Mouse (Mus musculus): ENCODE data around the gene 4930467E23Rik.
"Not testable (repeated sequence)": the region's sequence is repeated elsewhere in the genome, so short reads cannot be mapped to it uniquely, and the experiment has no call there.

Gene 4930467E23Rik

DNA sequence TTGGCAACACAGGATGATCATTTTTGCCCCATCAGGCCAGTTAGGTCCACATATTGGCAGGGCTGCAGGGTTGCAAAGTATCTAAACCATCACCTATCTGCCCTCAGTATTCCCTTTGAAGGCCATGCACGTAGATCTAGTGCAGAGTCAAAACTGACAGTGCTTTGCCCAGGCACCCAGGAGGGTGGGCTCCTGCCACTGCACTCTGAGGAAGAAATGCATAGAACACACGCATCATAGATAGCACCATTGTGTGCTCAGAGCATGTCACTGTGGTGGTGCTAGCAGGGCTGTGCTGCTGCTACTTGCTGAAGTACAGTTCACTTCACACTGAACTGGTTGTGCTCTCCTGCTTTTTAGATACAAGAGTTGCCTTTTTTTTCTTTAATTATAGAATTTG, at the start of gene 4930467E23Rik:
Gene 4930467E23Rik (plus strand): TSS at position 301 of the 400 bp plus-strand sequence.
- in situ Hi-C loops (cut with MboI; ENCODE audit: unreplicated experiment in 2 of 2): not testable (repeated sequence)

DNA sequence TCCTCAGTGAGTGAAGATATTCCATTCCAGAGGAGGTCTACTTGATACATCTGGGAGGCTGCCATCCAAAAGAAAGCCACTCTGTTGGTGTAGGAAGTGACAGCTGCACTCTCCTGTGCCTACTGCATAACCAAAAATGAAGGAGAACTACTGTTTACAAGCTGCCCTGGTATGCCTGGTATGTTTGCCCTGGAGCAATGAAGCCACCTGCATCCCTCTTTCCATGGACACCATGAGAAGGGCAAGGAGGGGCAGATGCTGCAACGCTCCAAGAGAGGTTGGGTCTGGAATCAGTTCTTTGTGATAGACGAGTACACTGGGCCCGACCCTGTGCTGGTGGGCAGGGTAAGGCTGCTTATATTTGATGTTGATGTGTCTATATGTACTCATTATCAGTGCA, 47.1 kb upstream of the 4930467E23Rik start:
- in situ Hi-C loops (cut with MboI; ENCODE audit: unreplicated experiment in 2 of 2): not testable (repeated sequence)

DNA sequence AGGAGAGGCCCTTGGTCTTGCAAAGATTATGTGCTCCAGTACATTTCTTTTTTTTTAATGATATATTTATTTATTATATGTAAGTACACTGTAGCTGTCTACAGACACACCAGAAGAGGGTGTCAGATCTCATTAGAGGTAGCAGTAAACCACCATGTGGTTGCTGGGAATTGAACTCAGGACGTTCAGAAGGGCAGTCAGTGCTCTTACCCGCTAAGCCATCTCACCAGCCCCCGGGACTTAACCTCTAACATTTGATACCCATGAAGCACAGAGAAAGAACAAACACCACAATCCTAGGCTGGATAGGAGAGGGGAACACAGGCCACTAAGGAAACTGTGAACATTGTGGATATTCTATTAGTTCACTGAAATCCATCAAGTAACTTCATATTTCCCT, 43.9 kb upstream of the 4930467E23Rik start:
- in situ Hi-C loops (cut with MboI; ENCODE audit: unreplicated experiment in 2 of 2): not testable (repeated sequence)

- in situ Hi-C loops (cut with MboI; ENCODE audit: unreplicated experiment in 2 of 2): not testable (repeated sequence)
These were observed 40.4 kb upstream of the 4930467E23Rik start for GRCm38 (mm10) chr8:19688802-19689525.

GRCm38 (mm10) chr8:19689745-19690144, 39.6 kb upstream of the 4930467E23Rik start:
- in situ Hi-C loops (cut with MboI; ENCODE audit: unreplicated experiment in 2 of 2): not testable (repeated sequence)

- in situ Hi-C loops (cut with MboI; ENCODE audit: unreplicated experiment in 2 of 2): not testable (repeated sequence)
These were observed 38.0 kb upstream of the 4930467E23Rik start for GRCm38 (mm10) chr8:19691421-19691820.

- in situ Hi-C loops (cut with MboI; ENCODE audit: unreplicated experiment in 2 of 2): not testable (repeated sequence)
These were observed 31.8 kb upstream of the 4930467E23Rik start for GRCm38 (mm10) chr8:19697497-19698077.

GRCm38 (mm10) chr8:19698123-19698522, 31.3 kb upstream of the 4930467E23Rik start:
- in situ Hi-C loops (cut with MboI; ENCODE audit: unreplicated experiment in 2 of 2): not testable (repeated sequence)

- in situ Hi-C loops (cut with MboI; ENCODE audit: unreplicated experiment in 2 of 2): not testable (repeated sequence)
These were observed 30.7 kb upstream of the 4930467E23Rik start for GRCm38 (mm10) chr8:19698722-19699121.

- in situ Hi-C loops (cut with MboI; ENCODE audit: unreplicated experiment in 2 of 2): not testable (repeated sequence)
These were observed 28.1 kb upstream of the 4930467E23Rik start for GRCm38 (mm10) chr8:19701326-19701725.

- in situ Hi-C loops (cut with MboI; ENCODE audit: unreplicated experiment in 2 of 2): not testable (repeated sequence)
These were observed 27.1 kb upstream of the 4930467E23Rik start for GRCm38 (mm10) chr8:19702276-19702675.

DNA sequence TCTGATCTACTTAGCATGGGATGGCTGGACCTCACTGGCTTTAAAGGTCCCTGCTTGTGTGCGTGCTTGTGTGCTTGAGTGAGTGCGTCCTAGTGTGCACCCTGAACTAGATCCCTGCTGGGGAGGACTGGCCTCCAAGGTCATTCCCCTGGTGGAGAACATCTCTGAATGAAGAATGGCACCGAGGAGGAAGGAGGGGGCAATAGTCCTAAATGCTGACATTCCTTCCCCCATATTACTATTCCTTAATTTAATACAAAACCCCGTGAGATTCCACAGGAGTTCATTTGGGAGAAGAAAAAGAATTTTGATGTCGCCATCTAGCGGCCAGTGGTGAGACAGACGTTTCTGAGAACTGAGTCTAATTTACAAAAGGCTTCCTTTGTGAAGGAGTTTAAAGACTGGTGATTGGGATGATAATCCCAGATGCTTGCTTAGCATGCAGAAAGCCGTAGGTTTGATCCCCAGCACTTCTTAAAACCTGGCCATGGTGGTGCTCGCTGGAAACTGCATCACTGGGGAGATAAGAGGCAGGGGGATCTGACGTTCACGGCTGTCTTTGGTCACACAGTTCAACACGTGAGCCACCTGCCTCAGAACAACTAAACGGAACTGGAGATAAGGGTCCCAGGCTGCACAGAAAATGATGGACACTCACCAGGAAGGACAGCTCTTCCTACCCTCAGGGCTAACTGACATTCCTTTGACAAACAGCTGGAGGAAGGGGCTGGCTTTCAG, 26.2 kb upstream of the 4930467E23Rik start:
- in situ Hi-C loops (cut with MboI; ENCODE audit: unreplicated experiment in 2 of 2): not testable (repeated sequence)

GRCm38 (mm10) chr8:19703906-19704305, 25.5 kb upstream of the 4930467E23Rik start:
- in situ Hi-C loops (cut with MboI; ENCODE audit: unreplicated experiment in 2 of 2): not testable (repeated sequence)

DNA sequence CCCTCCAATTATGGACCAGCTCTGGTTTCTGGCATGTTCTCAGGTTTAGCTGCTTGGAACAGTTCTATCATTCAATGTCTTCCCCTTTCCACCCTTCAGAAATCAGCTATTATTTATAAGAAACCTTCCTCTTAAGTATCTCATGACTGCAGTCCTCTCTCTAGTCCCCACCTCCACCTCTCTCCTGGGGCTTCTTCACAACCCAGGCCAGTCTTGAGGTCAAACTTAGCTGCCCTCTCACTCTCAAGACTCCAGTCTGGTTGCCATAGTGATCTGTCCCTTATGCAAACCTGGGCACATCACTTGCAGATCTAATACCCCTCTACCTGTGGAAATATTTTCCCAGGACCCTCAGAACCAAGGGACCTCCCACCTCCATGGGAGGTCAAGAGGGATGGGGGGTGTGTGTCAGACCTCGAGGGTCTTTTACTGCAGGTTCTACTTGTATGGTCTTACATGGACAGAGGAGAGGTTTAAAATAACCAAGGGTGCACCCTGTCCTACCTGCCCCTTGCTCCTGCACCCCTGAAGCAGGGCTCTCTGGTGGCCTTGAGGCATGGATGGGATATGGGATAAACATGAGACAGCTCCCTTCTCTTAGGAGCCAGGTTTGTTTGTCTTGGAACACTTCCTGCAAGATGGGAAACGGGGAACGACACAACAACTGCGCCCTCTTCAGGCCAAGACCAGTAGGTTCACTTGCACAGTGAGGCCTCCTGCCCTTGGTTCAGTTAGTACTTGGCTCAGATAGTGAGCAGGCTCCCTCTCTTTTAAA, 24.7 kb upstream of the 4930467E23Rik start:
- in situ Hi-C loops (cut with MboI; ENCODE audit: unreplicated experiment in 2 of 2): not testable (repeated sequence)

DNA sequence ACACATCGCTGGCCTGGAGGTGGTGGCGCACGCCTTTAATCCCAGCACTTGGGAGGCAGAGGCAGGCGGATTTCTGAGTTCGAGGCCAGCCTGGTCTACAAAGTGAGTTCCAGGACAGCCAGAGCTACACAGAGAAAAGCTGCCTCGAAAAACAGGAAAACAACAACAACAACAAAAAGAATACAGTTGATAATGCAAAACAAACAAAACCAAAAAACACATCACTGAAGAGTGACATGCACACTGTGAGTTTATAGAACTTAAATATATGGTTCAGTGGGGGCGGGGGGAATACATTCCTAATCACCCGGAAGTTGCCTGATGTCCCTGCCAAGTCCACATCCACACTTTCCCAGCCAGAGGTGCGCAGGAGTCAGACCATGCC, 24.2 kb upstream of the 4930467E23Rik start:
- in situ Hi-C loops (cut with MboI; ENCODE audit: unreplicated experiment in 2 of 2): not testable (repeated sequence)

DNA sequence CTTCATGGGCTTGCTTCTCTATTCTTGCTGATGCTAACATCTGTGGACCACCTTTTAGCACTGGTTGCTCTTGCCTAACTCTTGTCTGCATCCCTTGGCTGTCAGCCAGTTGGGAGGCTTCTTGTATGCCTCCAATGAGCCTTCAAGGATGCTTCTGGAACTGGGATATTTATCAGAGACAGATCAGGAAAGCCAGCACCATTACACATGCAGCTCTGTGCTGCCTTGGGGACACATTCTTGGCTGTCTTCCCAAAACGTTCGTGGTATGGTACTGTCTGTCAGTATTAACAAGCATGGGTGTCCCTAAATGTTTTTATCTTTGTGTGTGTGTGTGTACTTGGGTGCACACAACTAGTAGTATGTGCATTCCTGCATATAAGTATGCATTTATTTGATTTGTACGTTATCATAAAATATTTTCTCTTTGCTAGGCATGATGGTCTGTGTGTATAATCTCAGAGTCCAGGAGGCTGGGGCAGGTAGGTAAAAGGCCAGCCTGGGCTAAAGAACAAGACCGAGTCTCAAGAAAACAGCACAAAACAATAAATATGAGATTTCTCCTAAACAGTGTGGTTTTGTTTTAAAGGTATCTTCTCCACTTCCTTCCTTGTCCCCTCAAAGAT, 23.2 kb upstream of the 4930467E23Rik start:
- in situ Hi-C loops (cut with MboI; ENCODE audit: unreplicated experiment in 2 of 2): not testable (repeated sequence)

GRCm38 (mm10) chr8:19706918-19707760, 22.2 kb upstream of the 4930467E23Rik start:
- in situ Hi-C loops (cut with MboI; ENCODE audit: unreplicated experiment in 2 of 2): not testable (repeated sequence)

GRCm38 (mm10) chr8:19707761-19708443, 21.5 kb upstream of the 4930467E23Rik start:
- in situ Hi-C loops (cut with MboI; ENCODE audit: unreplicated experiment in 2 of 2): not testable (repeated sequence)

- in situ Hi-C loops (cut with MboI; ENCODE audit: unreplicated experiment in 2 of 2): not testable (repeated sequence)
These were observed 20.4 kb upstream of the 4930467E23Rik start for GRCm38 (mm10) chr8:19708976-19709375.

Measured in v-Abl transformed pro-B cells (cell line).